Mouse (Mus musculus) stomach, postnatal 0 days (tissue): ENCODE data around the gene Fam107b. TPM values are rescaled to one million over a fixed set of nuclear protein-coding genes. Genes with fewer than 3 reads are reported as not detected.
A peak's percentile ranks its signal among the peaks of the same experiment; 100 is the strongest.

ENCODE experiments used
- ATAC-seq: fragments of 200-750 bp; cut with Nextera tagmentation; 2 replicates; pipeline ENCODE4 v1.8.0; 2017; ENCODE audit not compliant: low FRiP score, low TSS enrichment
- DNase-seq: peaks from one replicate; pipeline ENCODE4 v3.0.0-alpha.2; 2016; ENCODE audit warnings: low spot score
- H3K27ac ChIP-seq: fragments of 300-500 bp; sonication (generic); replicated peaks from 2 replicates; pipeline ENCODE4 v1.5.1; 2014; ENCODE audit warnings: mild to moderate bottlenecking, control low read depth
- H3K27me3 ChIP-seq: fragments of 300-500 bp; sonication (generic); 2 replicates; pipeline ENCODE4 v1.6.1; 2014; ENCODE audit warnings: low read length; ENCODE audit not compliant: control insufficient read depth, insufficient read depth
- H3K36me3 ChIP-seq: fragments of 300-500 bp; sonication (generic); 2 replicates; pipeline ENCODE4 v1.6.1; 2014; ENCODE audit warnings: low read length, mixed read lengths; ENCODE audit not compliant: control insufficient read depth, insufficient read depth
- H3K4me1 ChIP-seq: fragments of 300-500 bp; sonication (generic); replicated peaks from 2 replicates; pipeline ENCODE4 v1.6.1; 2014; ENCODE audit warnings: antibody characterized with exemption; ENCODE audit not compliant: control insufficient read depth, insufficient read depth
- H3K4me2 ChIP-seq: fragments of 300-500 bp; sonication (generic); replicated peaks from 2 replicates; pipeline ENCODE4 v1.6.1; 2014; ENCODE audit warnings: low read depth, mild to moderate bottlenecking, control low read depth, moderate library complexity
- H3K4me3 ChIP-seq: fragments of 300-500 bp; sonication (generic); 2 replicates; pipeline ENCODE4 v1.5.1; 2014; ENCODE audit warnings: low read depth, low read length, control low read depth
- H3K9ac ChIP-seq: fragments of 300-500 bp; sonication (generic); 2 replicates; pipeline ENCODE4 v1.6.1; 2014; ENCODE audit warnings: mild to moderate bottlenecking, low read length, control low read depth, mixed read lengths
- H3K9me3 ChIP-seq: fragments of 300-500 bp; sonication (generic); 2 replicates; pipeline ENCODE4 v1.6.1; 2016; ENCODE audit warnings: low read length; ENCODE audit not compliant: control insufficient read depth
- CTCF ChIP-seq: IDR thresholded peaks from 2 replicates; pipeline ENCODE4 v1.5.1; 2016; ENCODE audit warnings: antibody characterized with exemption, low read depth, mild to moderate bottlenecking, moderate library complexity
- EP300 ChIP-seq: optimal IDR thresholded peaks from 2 replicates; pipeline ENCODE3; 2016; ENCODE audit warnings: antibody characterized with exemption
- WGBS: fragments of 180-500 bp; shearing (Covaris S2); extraction: QIAGEN DNeasy Blood & Tissue Kit; methylation state at CpG from one replicate; pipeline ENCODE4 v1.1.7; 2014; 5-methylcytosine and 5-hydroxymethylcytosine counted together
- polyA plus RNA-seq: library from polyadenylated mRNA; unstranded; fragments of >200 nt; fragmentation: Nextera tagmentation; extraction: Ambion mirVana; gene quantifications from 2 replicates; pipeline ENCODE4 v1.2.1, GENCODE M21; 2015

The Fam107b gene
- polyA plus RNA-seq, 1 experiment from 2014 or later: 46.4 TPM

- Histone ChIP-seq H3K9ac (no peak overlapping the region), H3K27ac (no peak overlapping the region), H3K36me3 (0 out of 2 replicates have a peak, but pooled peaks cover 1% of the 10 kb centered on the region), H3K4me2 (no peak overlapping the region), H3K9me3 (no peaks in the 10 kb centered on the region), H3K27me3 (no peaks in the 10 kb centered on the region), H3K4me1 (no peaks in the 10 kb centered on the region), H3K4me3 (no peak overlapping the region)
- ATAC-seq (no peak), DNase-seq (no peak)
- TF ChIP-seq CTCF (no peak), EP300 (no peak)
- WGBS: 79% methylated on average over 9 of the region's 9 CpGs
These were observed 199.6 kb downstream of the Fam107b start for GRCm38 (mm10) chr2:3769786-3770318.

GRCm38 (mm10) chr2:3770383-3770782 is 200.1 kb downstream of the Fam107b start:
- Histone ChIP-seq H3K4me1 (no peaks in the 10 kb centered on the region), H3K4me3 (no peak overlapping the region), H3K36me3 (0 out of 2 replicates have a peak, but pooled peaks cover 2% of the 10 kb centered on the region), H3K27ac (no peak overlapping the region), H3K4me2 (no peak overlapping the region), H3K9ac (no peak overlapping the region), H3K9me3 (no peaks in the 10 kb centered on the region), H3K27me3 (no peaks in the 10 kb centered on the region)
- ATAC-seq (no peak), DNase-seq (no peak)
- TF ChIP-seq EP300 (no peak), CTCF (no peak)
- WGBS: 74% methylated on average over 2 of the region's 2 CpGs

GRCm38 (mm10) chr2:3771483-3771882 is 201.2 kb downstream of the Fam107b start:
- H3K27me3 ChIP-seq: no peaks in the 10 kb centered on the region
- no peaks in the 10 kb centered on the region for H3K9me3 ChIP-seq
- no peaks in the 10 kb centered on the region for H3K4me1 ChIP-seq
- H3K36me3 ChIP-seq: 0 out of 2 replicates have a peak, but pooled peaks cover 2% of the 10 kb centered on the region
- 77% methylated on average over 6 of the region's 6 CpGs for WGBS
- ATAC-seq (peak; percentile 62; the same call in 1 of the 2 replicates), DNase-seq (no peak)
- H3K4me2 ChIP-seq: no peak overlapping the region
- H3K4me3 ChIP-seq: no peak overlapping the region
- TF ChIP-seq EP300: no peak
- TF ChIP-seq CTCF: no peak
- H3K27ac ChIP-seq: no peak overlapping the region
- H3K9ac ChIP-seq: no peak overlapping the region

- TF ChIP-seq EP300 (no peak), CTCF (no peak)
- Histone ChIP-seq H3K4me1 (no peaks in the 10 kb centered on the region), H3K27ac (no peak overlapping the region), H3K36me3 (peaks cover 5% of the 10 kb centered on the region; the same call in 1 of the 2 replicates), H3K4me2 (no peak overlapping the region), H3K4me3 (no peak overlapping the region), H3K9me3 (no peaks in the 10 kb centered on the region), H3K9ac (no peak overlapping the region), H3K27me3 (no peaks in the 10 kb centered on the region)
- DNase-seq: no peak
- WGBS: 76% methylated on average over 4 of the region's 4 CpGs
- no peak for ATAC-seq
These were observed 202.8 kb downstream of the Fam107b start for GRCm38 (mm10) chr2:3773089-3773488.

- no peak overlapping the region for H3K27ac ChIP-seq
These were observed 205.3 kb downstream of the Fam107b start for GRCm38 (mm10) chr2:3775569-3775968.

GRCm38 (mm10) chr2:3776045-3776444 is 205.8 kb downstream of the Fam107b start:
- Histone ChIP-seq H3K36me3 (peaks cover 9% of the 10 kb centered on the region), H3K4me2 (no peak overlapping the region), H3K9ac (no peak overlapping the region), H3K9me3 (no peaks in the 10 kb centered on the region), H3K4me1 (no peaks in the 10 kb centered on the region), H3K27me3 (no peaks in the 10 kb centered on the region), H3K4me3 (no peak overlapping the region), H3K27ac (no peak overlapping the region)
- no peak for TF ChIP-seq EP300
- TF ChIP-seq CTCF: no peak
- ATAC-seq: no peak
- no peak for DNase-seq

More at GRCm38 (mm10) chr2:3775569-3775968, 205.3 kb downstream of the Fam107b start:
- 91% methylated on average over 3 of the region's 3 CpGs for WGBS
- DNase-seq (no peak), ATAC-seq (no peak)
- no peaks in the 10 kb centered on the region for H3K4me1 ChIP-seq
- H3K27me3 ChIP-seq: no peaks in the 10 kb centered on the region
- H3K9ac ChIP-seq: no peak overlapping the region
- H3K9me3 ChIP-seq: no peaks in the 10 kb centered on the region
- peaks cover 9% of the 10 kb centered on the region for H3K36me3 ChIP-seq
- H3K4me2 ChIP-seq: no peak overlapping the region
- H3K4me3 ChIP-seq: no peak overlapping the region
- TF ChIP-seq EP300: no peak
- TF ChIP-seq CTCF: no peak
